Mouse (Mus musculus) MEL (cell line): ENCODE measurements around the gene Ube2z.
A peak's percentile ranks its signal among the peaks of the same experiment; 100 is the strongest.

Source experiments
- CTCF ChIP-seq, 3 experiments: IDR thresholded peaks in 2 of 3; conservative IDR thresholded peaks in 1 of 3; 2 replicates each; pipeline ENCODE4 v1.5.1; 2011 to 2012; ENCODE audit warnings: low read length in 3 of 3, low read depth in 2 of 3, mild to moderate bottlenecking in 2 of 3, improper control_type of control experiment in 1 of 3, inconsistent platforms in 1 of 3, mixed read lengths in 1 of 3, moderate library complexity in 1 of 3; ENCODE audit not compliant: control insufficient read depth in 1 of 3, insufficient read depth in 1 of 3, poor library complexity in 1 of 3, severe bottlenecking in 1 of 3
- GABPA ChIP-seq: IDR thresholded peaks from 2 replicates; pipeline ENCODE4 v1.6.1; 2012; ENCODE audit warnings: low read depth, mild to moderate bottlenecking, inconsistent platforms, low read length, improper control_type of control experiment, moderate library complexity
- HCFC1 ChIP-seq: IDR thresholded peaks from 2 replicates; pipeline ENCODE4 v1.6.1; 2012; ENCODE audit warnings: low read depth, mild to moderate bottlenecking, inconsistent platforms, low read length, improper control_type of control experiment, moderate library complexity
- POLR2A ChIP-seq, 2 experiments: IDR thresholded peaks; 2 replicates each; pipeline ENCODE4 v1.6.1; 2011 to 2012; ENCODE audit warnings: low read length in 2 of 2, mild to moderate bottlenecking in 2 of 2, control low read depth in 1 of 2, improper control_type of control experiment in 1 of 2, low read depth in 1 of 2, moderate library complexity in 1 of 2; ENCODE audit not compliant: control insufficient read depth in 1 of 2, insufficient read depth in 1 of 2, poor library complexity in 1 of 2
- TAL1 ChIP-seq: IDR thresholded peaks from 2 replicates; pipeline ENCODE4 v1.6.1; 2012; ENCODE audit warnings: mild to moderate bottlenecking, inconsistent platforms, low read length, moderate library complexity, mixed read lengths
- USF2 ChIP-seq, 2 experiments: IDR thresholded peaks; 2 replicates each; pipeline ENCODE4 v1.6.1; 2011 to 2012; ENCODE audit warnings: improper control_type of control experiment in 2 of 2, low read length in 2 of 2, borderline replicate concordance in 1 of 2, inconsistent platforms in 1 of 2, low read depth in 1 of 2, mild to moderate bottlenecking in 1 of 2; ENCODE audit not compliant: insufficient read depth in 1 of 2

DNA sequence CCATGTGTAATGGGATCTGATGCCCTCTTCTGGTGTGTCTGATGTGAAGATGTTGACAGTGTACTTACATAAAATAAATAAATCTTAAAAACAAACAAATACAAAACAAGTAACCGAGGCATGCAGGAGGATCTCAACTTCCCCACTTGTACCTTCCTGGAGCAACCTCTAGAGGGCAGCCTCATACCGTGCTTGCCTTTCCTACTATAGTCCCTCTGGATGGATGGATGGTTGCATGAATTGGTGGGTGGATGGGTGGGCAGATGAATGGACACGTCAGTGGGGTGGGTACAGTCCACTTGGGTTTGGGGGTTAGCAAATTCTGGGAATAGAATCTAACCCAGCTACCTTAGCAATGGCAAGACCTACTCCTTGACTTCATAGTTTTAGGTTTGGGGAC is 28.2 kb upstream of the Ube2z start:
- TF ChIP-seq USF2 (IDR thresholded peaks at IDR 0.05; ENCODE audit: borderline replicate concordance in 1 of 2, insufficient read depth in 1 of 2, low read depth in 1 of 2, low read length in 2 of 2): no peak
- no peak for TF ChIP-seq HCFC1
- no peak for TF ChIP-seq TAL1
- no peak for TF ChIP-seq POLR2A (IDR thresholded peaks at IDR 0.05; ENCODE audit: control insufficient read depth in 1 of 2, insufficient read depth in 1 of 2, low read depth in 1 of 2, low read length in 2 of 2, poor library complexity in 1 of 2)
- no peak for TF ChIP-seq GABPA
- peak; percentile 89 to 97 (median 94) for TF ChIP-seq CTCF (IDR thresholded peaks at IDR 0.05 in 2 of 3, conservative IDR thresholded peaks at IDR 0.05 in 1 of 3; ENCODE audit: control insufficient read depth in 1 of 3, insufficient read depth in 1 of 3, low read depth in 2 of 3, low read length in 3 of 3, poor library complexity in 1 of 3, severe bottlenecking in 1 of 3)
